Mouse (Mus musculus) neutrophil, adult 65 days (primary cell): ENCODE results near the gene Ankrd22. TPM values are rescaled to one million over a fixed set of nuclear protein-coding genes. Genes with fewer than 3 reads are reported as not detected.

Experiments used
- total RNA-seq: library from RNA; stranded (reverse); gene quantifications from 2 replicates; pipeline ENCODE4 v1.2.4, GENCODE M21; 2023

Ankrd22 gene
- total RNA-seq = 57.6 and 61.7 TPM in 2 replicates

DNA sequence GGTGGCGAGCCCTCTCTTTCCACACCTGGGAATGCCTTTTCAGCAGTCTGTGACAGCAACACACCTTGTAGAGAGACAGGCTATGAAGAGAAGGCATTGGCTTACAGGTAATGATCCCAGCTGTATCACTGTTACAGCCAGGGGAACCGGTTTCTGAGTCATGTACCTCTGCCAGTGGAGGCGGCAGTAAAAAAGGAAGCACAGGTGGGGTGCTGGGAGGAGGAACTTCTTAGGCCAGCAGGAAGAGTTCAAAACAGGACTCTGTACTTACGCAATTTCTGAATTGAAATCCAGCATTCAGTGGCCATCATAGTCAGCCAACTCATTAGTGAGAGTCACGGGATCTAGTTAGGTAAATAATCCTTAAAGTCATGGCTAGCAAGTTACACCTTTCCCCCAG, at the start of gene Ankrd22:
TSS of gene Ankrd22 (minus strand) at position 163 of the 400 bp plus-strand sequence.

DNA sequence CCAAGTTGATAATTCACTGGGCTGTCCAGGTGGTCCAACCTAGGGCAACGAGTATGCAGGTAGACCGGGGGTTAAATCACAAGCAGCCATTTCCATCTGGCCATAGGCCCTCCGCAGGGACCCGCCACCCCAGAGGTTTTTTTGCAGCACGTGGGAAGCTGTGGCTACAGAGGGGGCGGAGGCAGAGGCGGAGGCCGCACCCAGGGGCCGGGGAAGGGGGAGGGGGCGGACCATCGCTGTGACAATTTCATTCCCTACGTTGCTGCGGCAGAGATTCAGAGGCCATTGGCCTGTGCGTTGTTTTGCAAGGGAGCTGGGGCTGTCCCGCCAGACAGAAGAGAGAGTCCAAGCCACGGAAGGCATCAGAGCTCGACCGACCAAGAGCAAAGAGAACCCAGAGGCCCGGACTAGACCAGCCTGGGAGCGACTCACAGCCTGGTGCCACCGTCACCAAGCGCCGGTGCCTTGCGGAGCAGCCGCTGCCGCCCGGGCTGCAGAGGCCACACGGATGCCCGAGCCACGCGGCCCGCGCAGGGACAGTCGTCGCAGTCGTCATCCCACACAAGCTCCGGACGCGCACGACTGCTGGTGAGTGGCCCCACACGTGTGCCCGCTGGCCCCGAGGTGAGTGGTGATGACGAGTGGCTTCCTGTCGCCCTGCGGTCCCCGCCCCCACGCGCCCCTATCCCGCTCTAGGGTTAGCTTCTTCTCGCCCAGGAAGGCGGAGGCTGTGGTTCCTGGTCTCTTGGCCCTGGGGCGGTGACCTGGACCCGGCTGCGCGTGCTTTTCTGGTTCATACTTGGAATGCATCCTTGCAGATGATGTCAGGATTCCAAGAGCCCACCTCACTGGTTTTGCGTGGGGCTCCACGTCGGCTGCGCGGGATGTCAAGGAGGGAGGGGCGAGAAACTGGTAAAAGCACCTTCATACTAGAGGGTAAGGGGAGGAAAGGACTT, 26.4 kb upstream of the Ankrd22 start, which contains the start of gene Stambpl1:
TSS of gene Stambpl1 (plus strand) at position 222 of the 956 bp plus-strand sequence.

DNA sequence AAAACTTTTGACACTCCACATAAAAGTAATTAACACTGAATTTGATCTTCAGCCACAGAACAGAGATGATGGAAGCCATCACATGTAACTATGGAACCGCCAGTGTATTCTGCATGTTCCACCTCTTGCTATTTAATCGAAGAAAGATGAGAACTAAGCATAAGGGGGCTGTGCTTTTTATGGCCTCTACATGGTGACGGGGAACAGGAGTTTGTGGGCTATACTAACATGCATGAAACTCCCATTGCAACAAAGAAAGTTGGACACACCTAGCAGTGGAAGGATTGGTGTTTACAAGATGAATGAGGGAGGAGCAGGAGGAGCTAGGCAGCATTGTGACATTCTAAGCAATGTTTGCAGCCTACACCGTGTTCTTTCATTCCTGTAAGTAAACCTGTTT, 65.2 kb downstream of the Ankrd22 start, which contains the start of gene Lipm:
TSS of gene Lipm (plus strand) at position 301 of the 400 bp plus-strand sequence.

Other genes starting within 250 kb of the Ankrd22 start
- gene Lipf, start 204.9 kb downstream of the Ankrd22 start, total RNA-seq = not detected in 2 replicates
- gene Lipk, start 157.8 kb downstream of the Ankrd22 start, total RNA-seq = not detected in 2 replicates
- not detected in 2 replicates for gene Lipn, start 98.7 kb downstream of the Ankrd22 start, total RNA-seq
- not detected in 2 replicates for gene Lipm, start 65.1 kb downstream of the Ankrd22 start, total RNA-seq
- 20.0 and 20.9 TPM in 2 replicates for gene Stambpl1, start 26.2 kb upstream of the Ankrd22 start, total RNA-seq
- gene Acta2, start 89.5 kb upstream of the Ankrd22 start, total RNA-seq = 25.7 and 30.4 TPM in 2 replicates
- gene Fas, start 124.6 kb upstream of the Ankrd22 start, total RNA-seq = 37.3 and 42.3 TPM in 2 replicates